Mouse (Mus musculus) heart, postnatal 0 days (tissue): ENCODE measurements around the gene Bcl9l.

Experiments
- CTCF ChIP-seq: IDR thresholded peaks from 2 replicates; pipeline ENCODE4 v1.5.1; 2016; ENCODE audit warnings: antibody characterized with exemption, control low read depth, low read depth
- EP300 ChIP-seq: IDR thresholded peaks from 2 replicates; pipeline ENCODE4 v1.6.1; 2016; ENCODE audit warnings: antibody characterized with exemption, low read depth

DNA sequence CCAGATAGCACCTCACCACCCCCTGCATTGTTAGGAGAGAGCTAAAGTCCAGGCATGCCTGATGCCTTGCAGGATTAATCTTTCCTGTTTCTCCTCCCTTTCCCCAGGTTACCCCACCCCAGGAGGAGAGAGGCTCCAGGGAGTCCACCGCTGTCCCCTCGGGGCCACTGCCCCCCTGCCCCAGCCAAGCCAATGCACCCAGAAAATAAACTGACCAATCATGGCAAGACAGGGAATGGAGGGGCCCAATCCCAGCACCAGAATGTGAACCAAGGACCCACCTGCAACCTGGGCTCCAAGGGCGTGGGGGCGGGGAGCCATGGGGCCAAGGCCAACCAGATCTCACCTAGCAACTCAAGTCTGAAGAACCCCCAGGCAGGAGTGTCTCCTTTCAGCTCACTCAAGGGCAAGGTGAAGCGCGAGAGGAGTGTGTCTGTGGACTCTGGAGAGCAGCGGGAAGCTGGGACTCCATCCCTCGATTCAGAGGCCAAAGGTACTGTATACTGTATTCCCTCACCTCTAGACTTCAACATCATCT is 18.1 kb downstream of the Bcl9l start:
- TF ChIP-seq CTCF (no peak), EP300 (no peak)
